Mouse (Mus musculus) kidney, embryonic 14.5 days (tissue): ENCODE results near the gene Kcnq1. TPM values are rescaled to one million over a fixed set of nuclear protein-coding genes. Genes with fewer than 3 reads are reported as not detected.
A peak's percentile ranks its signal among the peaks of the same experiment; 100 is the strongest.

Source experiments
- ATAC-seq: fragments of 200-750 bp; cut with Nextera tagmentation; 2 replicates; pipeline ENCODE4 v1.8.0; 2017; ENCODE audit warnings: moderate number of reproducible peaks, mild to moderate bottlenecking, moderate TSS enrichment, moderate library complexity; ENCODE audit not compliant: low FRiP score, low TSS enrichment
- H3K27ac ChIP-seq: fragments of 300-500 bp; sonication (generic); 2 replicates; pipeline ENCODE4 v1.5.1; 2014; ENCODE audit warnings: low read depth, mild to moderate bottlenecking, low read length, moderate library complexity, mixed read lengths
- H3K27me3 ChIP-seq: fragments of 300-500 bp; sonication (generic); 2 replicates; pipeline ENCODE4 v1.6.1; 2014; ENCODE audit warnings: mild to moderate bottlenecking, low read length; ENCODE audit not compliant: control insufficient read depth, insufficient read depth
- H3K36me3 ChIP-seq: fragments of 300-500 bp; sonication (generic); 2 replicates; pipeline ENCODE4 v1.6.1; 2014; ENCODE audit warnings: low read length, mixed read lengths; ENCODE audit not compliant: control insufficient read depth, insufficient read depth
- H3K4me1 ChIP-seq: fragments of 300-500 bp; sonication (generic); 2 replicates; pipeline ENCODE4 v1.6.1; 2014; ENCODE audit warnings: low read length, mixed read lengths; ENCODE audit not compliant: control insufficient read depth, insufficient read depth
- H3K4me2 ChIP-seq: fragments of 300-500 bp; sonication (generic); replicated peaks from 2 replicates; pipeline ENCODE4 v1.6.1; 2014; ENCODE audit warnings: low read depth, mild to moderate bottlenecking, low read length
- H3K4me3 ChIP-seq: fragments of 300-500 bp; sonication (generic); 2 replicates; pipeline ENCODE4 v1.5.1; 2014; ENCODE audit warnings: mild to moderate bottlenecking, low read length
- H3K9ac ChIP-seq: fragments of 300-500 bp; sonication (generic); 2 replicates; pipeline ENCODE4 v1.6.1; 2014; ENCODE audit warnings: low read depth, mild to moderate bottlenecking, low read length, moderate library complexity
- H3K9me3 ChIP-seq: fragments of 300-500 bp; sonication (generic); 2 replicates; pipeline ENCODE4 v1.6.1; 2016; ENCODE audit warnings: low read length; ENCODE audit not compliant: control insufficient read depth
- whole genome bisulfite sequencing: fragments of 180-500 bp; shearing (Covaris S2); extraction: QIAGEN DNeasy Blood & Tissue Kit; methylation state at CpG from one replicate; pipeline ENCODE4 v1.1.7; 2014; 5-methylcytosine and 5-hydroxymethylcytosine counted together
- polyA plus RNA-seq: library from polyadenylated mRNA; unstranded; fragments of >200 nt; fragmentation: Nextera tagmentation; extraction: Ambion mirVana; gene quantifications from 2 replicates; pipeline ENCODE4 v1.2.1, GENCODE M21; 2014

Kcnq1 gene
- polyA plus RNA-seq, 1 experiment from 2014 or later = 5.4 TPM

GRCm38 (mm10) chr7:143364969-143365839 is 259.0 kb downstream of the Kcnq1 start:
- Histone ChIP-seq H3K9me3 (no peaks in the 10 kb centered on the region), H3K4me3 (no peak overlapping the region), H3K4me1 (peaks cover 5% of the 10 kb centered on the region), H3K9ac (no peak overlapping the region), H3K27me3 (0 out of 2 replicates have a peak, but pooled peaks cover 3% of the 10 kb centered on the region), H3K27ac (no peak overlapping the region), H3K36me3 (no peaks in the 10 kb centered on the region), H3K4me2 (no peak overlapping the region)
- WGBS = 59% methylated on average over 8 of the region's 8 CpGs
- no peak for ATAC-seq

- no peak overlapping the region for H3K9ac ChIP-seq
- H3K4me3 ChIP-seq = no peak overlapping the region
- WGBS = 50% methylated on average over 20 of the region's 20 CpGs
- no peak for ATAC-seq
- no peak overlapping the region; the same call in 1 of the 2 replicates for H3K4me2 ChIP-seq
- H3K27me3 ChIP-seq = no peaks in the 10 kb centered on the region
- no peaks in the 10 kb centered on the region for H3K9me3 ChIP-seq
- peaks cover 5% of the 10 kb centered on the region for H3K4me1 ChIP-seq
- H3K36me3 ChIP-seq = no peaks in the 10 kb centered on the region
- no peak overlapping the region for H3K27ac ChIP-seq
Measured at GRCm38 (mm10) chr7:143367366-143368266, 261.5 kb downstream of the Kcnq1 start.

- no peaks in the 10 kb centered on the region for H3K36me3 ChIP-seq
- H3K9me3 ChIP-seq = no peaks in the 10 kb centered on the region
- H3K4me3 ChIP-seq = no peak overlapping the region
- peaks cover 10% of the 10 kb centered on the region for H3K4me1 ChIP-seq
- no peak for ATAC-seq
- WGBS = 69% methylated on average over 7 of the region's 7 CpGs
- no peak overlapping the region for H3K27ac ChIP-seq
- H3K4me2 ChIP-seq = no peak overlapping the region
- no peaks in the 10 kb centered on the region for H3K27me3 ChIP-seq
- no peak overlapping the region for H3K9ac ChIP-seq
Measured at GRCm38 (mm10) chr7:143368267-143368643, 262.1 kb downstream of the Kcnq1 start.

GRCm38 (mm10) chr7:143371336-143371735 is 265.2 kb downstream of the Kcnq1 start:
- ATAC-seq = no peak
- H3K4me2 ChIP-seq = no peak overlapping the region
- 69% methylated on average over 2 of the region's 2 CpGs for WGBS
- H3K4me3 ChIP-seq = no peak overlapping the region
- no peak overlapping the region for H3K27ac ChIP-seq
- H3K9me3 ChIP-seq = no peaks in the 10 kb centered on the region
- no peak overlapping the region for H3K9ac ChIP-seq
- no peaks in the 10 kb centered on the region for H3K27me3 ChIP-seq
- no peaks in the 10 kb centered on the region for H3K36me3 ChIP-seq
- H3K4me1 ChIP-seq = peaks cover 5% of the 10 kb centered on the region; the same call in 1 of the 2 replicates

- WGBS = 73% methylated on average over 3 of the region's 3 CpGs
- Histone ChIP-seq H3K9ac (no peak overlapping the region), H3K27ac (no peak overlapping the region), H3K4me1 (peaks cover 5% of the 10 kb centered on the region; the same call in 1 of the 2 replicates), H3K9me3 (no peaks in the 10 kb centered on the region), H3K36me3 (no peaks in the 10 kb centered on the region), H3K27me3 (no peaks in the 10 kb centered on the region), H3K4me2 (no peak overlapping the region), H3K4me3 (no peak overlapping the region)
- no peak for ATAC-seq
Measured at GRCm38 (mm10) chr7:143373265-143373664, 267.1 kb downstream of the Kcnq1 start.

GRCm38 (mm10) chr7:143375945-143376344 is 269.8 kb downstream of the Kcnq1 start:
- H3K9me3 ChIP-seq = no peaks in the 10 kb centered on the region
- H3K4me3 ChIP-seq = no peak overlapping the region
- no peak overlapping the region for H3K4me2 ChIP-seq
- no peaks in the 10 kb centered on the region for H3K27me3 ChIP-seq
- 0 out of 2 replicates have a peak, but pooled peaks have one; percentile 48 for ATAC-seq
- H3K27ac ChIP-seq = no peak overlapping the region
- WGBS = 74% methylated on average over 16 of the region's 16 CpGs
- no peak overlapping the region for H3K9ac ChIP-seq
- no peaks in the 10 kb centered on the region for H3K36me3 ChIP-seq
- peaks cover 5% of the 10 kb centered on the region; the same call in 1 of the 2 replicates for H3K4me1 ChIP-seq

- H3K27ac ChIP-seq = no peak overlapping the region
- H3K4me3 ChIP-seq = no peak overlapping the region
- H3K9ac ChIP-seq = no peak overlapping the region
- ATAC-seq = no peak
- WGBS = 49% methylated on average over 20 of the region's 20 CpGs
- no peaks in the 10 kb centered on the region for H3K36me3 ChIP-seq
- H3K4me2 ChIP-seq = no peak overlapping the region
- no peaks in the 10 kb centered on the region for H3K27me3 ChIP-seq
- H3K9me3 ChIP-seq = no peaks in the 10 kb centered on the region
- H3K4me1 ChIP-seq = no peaks in the 10 kb centered on the region
Measured at GRCm38 (mm10) chr7:143380466-143381073, 274.4 kb downstream of the Kcnq1 start.

- WGBS = 42% methylated on average over 1 of the region's 1 CpGs
- H3K4me1 ChIP-seq = peaks cover 19% of the 10 kb centered on the region; the same call in 1 of the 2 replicates
- H3K4me3 ChIP-seq = no peak overlapping the region
- no peaks in the 10 kb centered on the region for H3K36me3 ChIP-seq
- no peaks in the 10 kb centered on the region for H3K9me3 ChIP-seq
- H3K4me2 ChIP-seq = no peak overlapping the region
- H3K27me3 ChIP-seq = no peaks in the 10 kb centered on the region
- no peak overlapping the region for H3K27ac ChIP-seq
- ATAC-seq = no peak
- no peak overlapping the region for H3K9ac ChIP-seq
Measured at GRCm38 (mm10) chr7:143386632-143387031, 280.5 kb downstream of the Kcnq1 start.
